Mouse (Mus musculus) midbrain, embryonic 10.5 days (tissue): ENCODE measurements around the gene Rad51b. TPM values are rescaled to one million over a fixed set of nuclear protein-coding genes. Genes with fewer than 3 reads are reported as not detected.

Experiments used
- DNase-seq: peaks from one replicate; pipeline ENCODE4 v3.0.0-alpha.2; 2017; ENCODE audit warnings: low spot score
- H3K27ac ChIP-seq: fragments of 300-500 bp; sonication (generic); replicated peaks from 2 replicates; pipeline ENCODE4 v1.5.1; 2016; ENCODE audit warnings: mild to moderate bottlenecking
- H3K27me3 ChIP-seq: fragments of 300-500 bp; sonication (generic); 2 replicates; pipeline ENCODE4 v1.6.1; 2016; ENCODE audit warnings: low read depth, mild to moderate bottlenecking; ENCODE audit not compliant: poor library complexity, severe bottlenecking
- H3K36me3 ChIP-seq: fragments of 300-500 bp; sonication (generic); 2 replicates; pipeline ENCODE4 v1.6.1; 2016; ENCODE audit warnings: mild to moderate bottlenecking, moderate library complexity
- H3K4me1 ChIP-seq: fragments of 300-500 bp; sonication (generic); 2 replicates; pipeline ENCODE4 v1.6.1; 2016
- H3K4me3 ChIP-seq: fragments of 300-500 bp; sonication (generic); 2 replicates; pipeline ENCODE4 v1.5.1; 2016; ENCODE audit warnings: mild to moderate bottlenecking, moderate library complexity
- H3K9me3 ChIP-seq: fragments of 300-500 bp; sonication (generic); replicated peaks from 2 replicates; pipeline ENCODE4 v1.6.1; 2016; ENCODE audit warnings: mild to moderate bottlenecking
- WGBS: fragments of 180-500 bp; shearing (Covaris S2); methylation state at CpG from one replicate; pipeline ENCODE4 v1.1.7; 2016; 5-methylcytosine and 5-hydroxymethylcytosine counted together
- polyA plus RNA-seq: library from polyadenylated mRNA; unstranded; fragments of >200 nt; fragmentation: Nextera tagmentation; extraction: Ambion mirVana; gene quantifications from 2 replicates; pipeline ENCODE4 v1.2.1, GENCODE M21; 2016

The Rad51b gene
- polyA plus RNA-seq, 1 experiment from 2014 or later, result 7.8 TPM

- no peak overlapping the region for H3K4me3 ChIP-seq
- H3K4me1 ChIP-seq, result peaks cover 69% of the 10 kb centered on the region
- no peaks in the 10 kb centered on the region for H3K36me3 ChIP-seq
- peak overlapping the region; percentile 46 for H3K27ac ChIP-seq
- DNase-seq, result no peak
- no peaks in the 10 kb centered on the region for H3K9me3 ChIP-seq
- H3K27me3 ChIP-seq, result no peaks in the 10 kb centered on the region; the same call in 1 of the 2 replicates
- WGBS, result 90% methylated on average over 5 of the region's 5 CpGs
These were observed 411.3 kb downstream of the Rad51b start for GRCm38 (mm10) chr12:79708423-79708733.

DNA sequence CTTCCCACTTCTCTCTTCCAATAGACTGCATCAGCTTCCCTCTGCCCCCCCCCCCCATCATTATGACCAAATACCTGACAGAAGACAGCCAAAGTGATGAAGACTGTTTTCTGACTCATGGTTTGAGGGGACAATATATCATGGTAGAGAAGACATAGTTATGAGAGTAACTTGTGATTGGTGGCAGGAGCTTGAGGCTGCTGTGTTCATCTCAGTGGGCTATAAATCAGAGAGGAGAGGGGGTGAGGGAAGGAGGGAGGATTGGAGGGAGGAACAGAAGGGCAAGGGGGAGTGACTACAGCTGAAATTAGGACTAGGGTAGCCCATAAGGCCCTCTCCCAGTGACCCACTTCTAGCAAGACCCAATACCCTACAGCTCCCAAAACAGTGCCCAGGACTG is 416.2 kb downstream of the Rad51b start:
- Histone ChIP-seq H3K4me1 (peaks cover 68% of the 10 kb centered on the region), H3K36me3 (no peaks in the 10 kb centered on the region), H3K9me3 (no peaks in the 10 kb centered on the region), H3K4me3 (no peak overlapping the region), H3K27me3 (no peaks in the 10 kb centered on the region), H3K27ac (peak overlapping the region; percentile 76)
- DNase-seq, result no peak

DNA sequence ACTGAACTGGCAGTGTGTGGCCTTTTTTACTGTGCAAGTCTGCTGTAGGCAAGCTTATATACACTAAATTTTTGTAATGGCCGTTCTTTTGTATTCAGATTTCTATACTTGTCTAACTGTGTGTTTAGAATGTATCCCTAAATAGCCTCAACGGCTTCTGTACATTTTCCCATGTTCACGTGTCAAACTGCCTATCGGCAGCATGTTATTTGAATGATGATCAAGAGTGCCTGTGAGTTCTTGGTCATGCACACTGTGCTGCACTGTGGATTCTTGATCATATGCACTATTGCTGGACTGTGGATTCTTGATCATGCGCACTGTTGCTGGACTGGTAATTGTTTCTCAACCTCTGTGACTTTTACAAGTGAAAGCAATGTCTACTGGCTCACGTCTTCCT is 417.4 kb downstream of the Rad51b start:
- Histone ChIP-seq H3K4me1 (peaks cover 70% of the 10 kb centered on the region), H3K4me3 (no peak overlapping the region), H3K36me3 (no peaks in the 10 kb centered on the region), H3K27ac (peak overlapping the region; percentile 92), H3K9me3 (no peaks in the 10 kb centered on the region), H3K27me3 (no peaks in the 10 kb centered on the region)
- 80% methylated on average over 6 of the region's 6 CpGs for WGBS
- DNase-seq, result no peak

DNA sequence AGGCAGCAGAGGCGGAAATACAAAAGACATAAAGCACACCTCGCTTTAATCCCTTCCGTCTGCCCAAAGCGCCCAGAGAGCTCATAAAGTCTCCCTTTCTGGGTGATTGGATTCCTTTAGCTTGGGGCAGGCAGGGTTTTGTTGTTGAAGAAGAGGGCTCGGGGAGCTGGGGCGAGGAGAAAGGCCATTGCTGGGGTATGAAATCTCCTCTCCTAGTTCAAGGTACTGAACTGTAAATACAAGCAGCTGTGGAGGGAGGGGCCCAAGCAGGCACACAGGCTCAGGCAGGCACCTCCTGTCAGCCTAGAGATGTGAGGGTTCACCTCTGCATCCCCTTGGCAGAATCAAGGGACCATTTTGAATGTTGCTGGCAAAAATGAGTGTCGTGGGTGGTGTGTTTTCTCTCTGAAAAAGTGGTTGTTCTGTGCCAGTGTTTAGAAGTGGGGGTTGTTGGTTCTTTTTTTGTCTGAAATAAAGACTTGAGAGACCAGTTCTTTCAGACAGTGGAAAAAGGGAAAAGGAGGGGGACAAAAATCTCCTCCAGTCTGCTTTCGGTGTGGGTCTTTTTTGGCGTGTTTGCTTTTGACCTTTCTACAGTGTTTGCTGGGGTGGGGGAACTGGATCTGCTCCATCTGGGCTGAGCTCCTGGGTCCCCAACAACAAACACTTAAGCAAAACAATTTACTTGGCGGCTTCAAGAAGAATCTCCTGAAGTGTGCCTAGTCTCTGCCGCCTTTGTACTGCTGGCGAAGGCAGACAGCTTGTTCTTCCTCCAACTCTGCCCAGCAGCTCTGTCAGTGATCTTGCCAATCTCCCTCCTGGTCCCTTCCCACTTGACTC is 418.6 kb downstream of the Rad51b start:
- Histone ChIP-seq H3K36me3 (no peaks in the 10 kb centered on the region), H3K4me3 (peak overlapping the region; percentile 24; the same call in 1 of the 2 replicates), H3K27me3 (no peaks in the 10 kb centered on the region), H3K4me1 (peaks cover 79% of the 10 kb centered on the region), H3K9me3 (no peaks in the 10 kb centered on the region), H3K27ac (peak overlapping the region; percentile 92)
- DNase-seq, result peak; percentile 66
- WGBS, result 14% methylated on average over 12 of the region's 12 CpGs

DNA sequence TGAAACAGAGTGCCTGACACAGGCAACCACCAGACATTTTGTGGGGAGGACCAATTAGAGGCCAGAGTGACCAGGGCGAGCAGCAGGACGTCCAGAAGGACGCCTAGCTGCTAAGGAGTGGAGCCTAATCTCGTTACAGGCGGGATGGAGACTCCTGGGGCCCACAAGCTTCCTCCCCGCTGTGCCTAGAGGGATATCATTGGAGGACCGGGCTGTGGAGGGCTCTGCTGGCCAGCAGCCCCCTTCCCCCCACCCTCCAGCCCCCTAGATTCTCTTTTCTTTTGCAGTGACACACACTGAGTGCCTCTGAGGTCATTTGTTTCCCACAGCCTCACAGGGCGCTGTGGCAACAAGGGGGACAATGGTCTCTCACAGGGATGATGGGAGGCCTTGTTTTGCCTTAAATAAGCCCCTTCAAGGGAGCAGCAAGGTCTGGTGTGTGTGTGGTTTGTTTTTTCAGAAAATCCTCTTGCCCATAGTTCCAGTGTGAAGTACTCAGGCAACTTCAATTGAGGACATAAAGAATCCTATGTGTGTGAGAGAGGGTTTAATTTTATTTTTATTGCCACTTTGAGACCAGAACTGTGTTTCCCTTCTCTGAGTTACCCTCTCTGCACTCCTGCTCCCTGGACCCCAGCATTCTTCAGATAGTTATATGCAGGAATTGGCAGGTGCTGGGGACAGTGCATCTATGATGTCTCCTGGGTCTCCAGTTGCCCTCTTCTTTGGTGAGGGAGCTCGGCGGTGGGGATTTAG is 422.2 kb downstream of the Rad51b start:
- Histone ChIP-seq H3K9me3 (no peaks in the 10 kb centered on the region), H3K27me3 (no peaks in the 10 kb centered on the region), H3K4me3 (0 out of 2 replicates have a peak overlapping the region, but pooled peaks have one; percentile 9), H3K4me1 (peaks cover 72% of the 10 kb centered on the region), H3K27ac (peak overlapping the region; percentile 94), H3K36me3 (no peaks in the 10 kb centered on the region)
- DNase-seq, result peak; percentile 88
- 9% methylated on average over 10 of the region's 10 CpGs for WGBS

- no peaks in the 10 kb centered on the region for H3K27me3 ChIP-seq
- H3K4me3 ChIP-seq, result peak overlapping the region; percentile 16; the same call in 1 of the 2 replicates
- H3K27ac ChIP-seq, result peak overlapping the region; percentile 94
- DNase-seq, result no peak
- no peaks in the 10 kb centered on the region for H3K36me3 ChIP-seq
- peaks cover 66% of the 10 kb centered on the region for H3K4me1 ChIP-seq
- 14% methylated on average over 1 of the region's 1 CpGs for WGBS
- H3K9me3 ChIP-seq, result no peaks in the 10 kb centered on the region
These were observed 422.7 kb downstream of the Rad51b start for GRCm38 (mm10) chr12:79719847-79720201.

DNA sequence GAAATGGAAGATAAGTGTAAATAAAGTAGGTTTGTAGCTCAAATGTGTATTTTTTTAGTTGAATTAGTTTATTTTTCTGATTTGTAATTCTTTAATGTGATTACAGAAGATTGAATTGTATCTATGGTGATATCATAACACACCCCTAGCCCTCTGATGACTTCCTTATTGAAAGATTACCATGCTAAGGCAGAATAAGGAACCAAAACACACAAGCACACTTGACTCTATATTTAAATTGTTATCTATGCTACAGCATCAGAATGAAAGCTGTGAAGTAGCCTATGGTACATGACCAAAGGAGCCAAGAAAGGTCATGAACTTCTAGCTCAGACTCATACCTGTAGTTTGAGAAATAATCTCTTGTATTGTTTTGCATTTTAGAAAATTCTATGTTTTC is 427.8 kb downstream of the Rad51b start:
- H3K27me3 ChIP-seq, result no peaks in the 10 kb centered on the region
- peaks cover 36% of the 10 kb centered on the region for H3K4me1 ChIP-seq
- peaks cover 21% of the 10 kb centered on the region for H3K9me3 ChIP-seq
- H3K27ac ChIP-seq, result no peak overlapping the region
- no peak overlapping the region for H3K4me3 ChIP-seq
- no peak for DNase-seq
- H3K36me3 ChIP-seq, result peaks cover 22% of the 10 kb centered on the region

DNA sequence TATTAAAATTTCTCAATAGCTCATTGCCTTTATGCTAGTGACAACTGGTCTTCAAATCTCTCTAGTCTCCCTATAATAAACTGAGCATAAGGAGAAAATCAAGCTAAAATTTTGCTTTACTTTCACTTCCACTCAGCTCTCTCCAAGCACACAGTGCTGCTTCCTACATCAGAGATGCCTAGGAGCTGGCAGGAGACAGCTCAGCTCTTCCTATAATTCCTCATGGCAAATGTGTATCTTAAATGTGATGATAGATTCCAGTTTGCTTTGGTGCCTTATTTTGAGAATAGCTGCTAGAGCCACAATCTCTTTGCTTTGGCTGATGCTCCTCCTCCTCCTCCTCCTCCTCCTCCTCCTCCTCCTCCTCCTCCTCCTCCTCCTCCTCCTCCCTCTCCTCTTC is 428.6 kb downstream of the Rad51b start:
- peaks cover 37% of the 10 kb centered on the region for H3K4me1 ChIP-seq
- H3K36me3 ChIP-seq, result peaks cover 22% of the 10 kb centered on the region
- H3K9me3 ChIP-seq, result peaks cover 21% of the 10 kb centered on the region
- no peak for DNase-seq
- H3K27me3 ChIP-seq, result no peaks in the 10 kb centered on the region
- H3K27ac ChIP-seq, result peak overlapping the region; percentile 38; the same call in 1 of the 2 replicates
- H3K4me3 ChIP-seq, result no peak overlapping the region

DNA sequence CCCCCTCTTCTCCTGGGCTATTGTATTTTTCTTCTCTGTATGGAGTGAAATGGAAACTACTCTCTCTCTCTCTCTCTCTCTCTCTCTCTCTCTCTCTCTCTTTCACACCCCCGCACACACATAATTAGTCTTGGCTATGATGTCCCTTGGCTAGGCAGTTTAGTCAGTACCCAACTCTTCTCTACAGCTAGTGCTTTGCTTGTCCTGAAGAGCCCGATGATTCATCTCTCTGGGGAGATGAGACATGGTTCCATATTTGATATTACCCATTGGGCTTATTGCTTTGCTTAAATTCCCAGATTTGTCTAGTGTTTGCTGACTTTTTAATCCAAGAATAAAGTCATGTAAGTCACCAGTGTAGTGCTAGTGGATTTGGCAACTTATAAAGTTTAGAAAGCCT is 429.0 kb downstream of the Rad51b start:
- peak overlapping the region; percentile 38; the same call in 1 of the 2 replicates for H3K27ac ChIP-seq
- H3K4me1 ChIP-seq, result peaks cover 36% of the 10 kb centered on the region
- WGBS, result 91% methylated on average over 2 of the region's 2 CpGs
- peaks cover 22% of the 10 kb centered on the region for H3K36me3 ChIP-seq
- DNase-seq, result no peak
- no peak overlapping the region for H3K4me3 ChIP-seq
- H3K9me3 ChIP-seq, result peaks cover 21% of the 10 kb centered on the region
- H3K27me3 ChIP-seq, result no peaks in the 10 kb centered on the region

- H3K36me3 ChIP-seq, result peaks cover 22% of the 10 kb centered on the region
- H3K27me3 ChIP-seq, result no peaks in the 10 kb centered on the region
These were observed 429.9 kb downstream of the Rad51b start for GRCm38 (mm10) chr12:79726959-79727358.

DNA sequence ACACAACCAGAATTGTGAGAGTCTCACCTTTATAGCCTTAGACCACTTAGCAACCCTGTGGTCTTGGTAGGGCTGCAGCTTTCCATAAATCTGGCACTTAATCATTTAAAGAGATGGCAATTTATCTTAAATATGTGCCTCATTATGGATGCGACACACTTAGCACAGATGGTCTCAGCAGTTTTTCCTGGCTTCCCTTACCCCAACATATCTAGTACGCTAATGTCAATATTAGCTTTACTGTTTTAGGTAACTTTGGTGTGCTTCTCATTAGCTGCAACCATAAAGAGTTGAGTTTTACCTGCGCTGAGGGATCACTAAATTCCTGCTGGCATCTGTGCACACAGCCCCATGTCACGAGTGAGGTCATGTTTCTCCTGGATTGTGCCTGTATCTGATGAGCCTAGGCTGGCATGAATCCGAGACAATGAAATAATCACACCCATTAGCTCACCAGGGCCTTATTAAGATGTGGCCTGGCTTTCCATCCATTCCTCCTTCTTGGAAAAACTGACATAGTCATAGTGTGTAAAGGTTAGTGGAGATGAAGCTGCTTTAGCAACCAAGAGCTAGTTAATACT is 432.9 kb downstream of the Rad51b start:
- Histone ChIP-seq H3K4me3 (no peak overlapping the region), H3K9me3 (peaks cover 21% of the 10 kb centered on the region), H3K36me3 (peaks cover 22% of the 10 kb centered on the region), H3K27me3 (no peaks in the 10 kb centered on the region), H3K4me1 (peaks cover 39% of the 10 kb centered on the region), H3K27ac (peak overlapping the region; percentile 50; the same call in 1 of the 2 replicates)
- no peak for DNase-seq
- WGBS, result 92% methylated on average over 5 of the region's 5 CpGs

More at GRCm38 (mm10) chr12:79726959-79727358, 429.9 kb downstream of the Rad51b start:
- no peak overlapping the region for H3K4me3 ChIP-seq
- peaks cover 21% of the 10 kb centered on the region for H3K9me3 ChIP-seq
- no peak for DNase-seq
- H3K27ac ChIP-seq, result peak overlapping the region; percentile 38; the same call in 1 of the 2 replicates
- peaks cover 34% of the 10 kb centered on the region for H3K4me1 ChIP-seq

GRCm38 (mm10) chr12:79731905-79732304 is 434.8 kb downstream of the Rad51b start:
- DNase-seq, result no peak
- H3K4me1 ChIP-seq, result peaks cover 37% of the 10 kb centered on the region
- H3K27me3 ChIP-seq, result no peaks in the 10 kb centered on the region
- WGBS, result 84% methylated on average over 6 of the region's 6 CpGs
- H3K9me3 ChIP-seq, result peaks cover 21% of the 10 kb centered on the region
- peaks cover 22% of the 10 kb centered on the region for H3K36me3 ChIP-seq
- H3K27ac ChIP-seq, result peak overlapping the region; percentile 71
- no peak overlapping the region for H3K4me3 ChIP-seq
